Mouse (Mus musculus): ENCODE measurements around the gene Uqcc1.

Uqcc1 gene

DNA sequence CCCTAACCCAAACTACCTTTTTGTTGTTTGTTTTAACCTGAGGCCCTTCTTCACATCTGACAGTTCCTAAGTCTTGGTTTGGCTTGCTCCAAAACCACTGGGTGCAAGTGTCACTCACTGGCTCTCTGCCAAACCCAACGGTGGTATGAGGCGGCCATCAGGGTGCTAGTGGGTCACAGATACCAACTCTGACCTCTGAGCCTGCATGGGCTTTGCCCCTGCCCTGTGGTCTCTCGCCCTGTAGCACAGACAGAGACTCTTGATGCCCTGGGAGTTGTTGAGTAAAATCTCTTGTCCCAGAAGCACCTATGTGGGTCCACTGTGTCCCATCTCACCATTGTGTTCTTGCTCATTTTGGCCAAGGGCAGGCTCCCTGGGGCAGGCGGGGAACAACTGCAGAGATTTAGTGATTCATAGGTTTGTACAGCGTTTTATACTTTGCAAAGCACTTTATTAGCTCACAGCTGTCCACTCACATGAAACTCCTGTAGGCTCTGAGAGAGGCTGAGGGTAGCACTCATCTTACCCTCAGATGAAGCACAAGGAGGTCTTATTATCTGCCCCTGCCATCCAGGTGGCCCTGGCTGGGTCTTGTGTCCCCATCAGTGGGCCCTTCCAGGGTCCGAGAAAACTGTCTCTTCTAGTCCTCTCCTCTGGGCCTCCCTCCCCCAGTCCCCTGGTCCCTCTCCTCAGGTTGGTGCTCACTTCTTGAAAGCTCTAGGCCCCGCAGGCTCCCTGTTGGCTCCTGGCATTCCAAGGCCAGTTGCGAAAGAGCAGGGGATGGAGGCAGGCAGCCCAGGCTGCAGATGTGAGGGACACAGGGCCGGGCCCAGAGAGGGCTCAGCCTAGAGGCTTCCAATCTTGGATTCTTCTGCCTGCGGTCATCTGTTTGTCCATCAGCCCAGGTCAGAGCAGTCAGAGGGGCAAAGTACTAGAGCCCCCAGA lies 112.5 kb downstream of the Uqcc1 start:
- DNase-seq (ENCODE audit: low read depth, low spot score): no peak

DNA sequence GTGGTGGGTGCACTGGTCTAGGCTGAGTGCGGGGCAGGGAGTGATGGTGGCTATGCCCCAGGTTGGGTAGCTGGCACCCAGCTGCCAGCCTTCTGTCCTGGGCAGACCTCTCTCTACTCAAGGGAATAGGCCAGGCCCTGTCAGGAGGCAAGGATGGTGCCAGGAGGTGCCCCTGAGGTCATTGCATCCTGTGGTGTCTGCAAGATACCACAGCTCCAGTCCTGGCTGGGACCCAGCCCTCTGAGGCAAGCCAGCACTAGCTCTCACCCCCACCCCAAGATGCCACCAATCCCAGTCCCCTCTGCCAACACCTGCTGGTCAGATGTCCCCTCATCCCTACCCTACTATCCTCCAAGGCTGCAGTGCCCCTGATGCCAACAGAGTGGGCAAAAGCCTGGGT lies 113.9 kb downstream of the Uqcc1 start:
- DNase-seq (ENCODE audit: low read depth, low spot score): no peak

DNA sequence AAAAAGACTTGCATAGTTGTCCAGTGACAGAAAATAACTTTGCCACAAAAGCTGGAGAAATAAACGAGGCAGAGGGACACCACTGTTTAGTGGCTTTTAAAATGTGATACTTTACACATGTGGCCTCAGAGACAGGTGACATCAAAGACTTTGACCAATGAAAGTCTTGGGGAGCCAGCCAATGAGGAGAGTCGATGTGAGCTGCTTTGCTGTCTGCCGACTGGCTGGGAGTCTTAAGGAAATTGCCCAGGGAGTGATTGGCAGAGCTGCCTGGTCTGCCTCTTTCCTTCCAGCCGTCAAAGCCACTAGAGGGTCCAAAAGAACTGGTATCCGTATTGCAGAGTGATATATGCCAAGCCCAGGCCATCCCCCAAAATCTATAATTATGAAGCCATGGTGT lies 115.3 kb downstream of the Uqcc1 start:
- no peak for DNase-seq (ENCODE audit: low read depth, low spot score)

DNA sequence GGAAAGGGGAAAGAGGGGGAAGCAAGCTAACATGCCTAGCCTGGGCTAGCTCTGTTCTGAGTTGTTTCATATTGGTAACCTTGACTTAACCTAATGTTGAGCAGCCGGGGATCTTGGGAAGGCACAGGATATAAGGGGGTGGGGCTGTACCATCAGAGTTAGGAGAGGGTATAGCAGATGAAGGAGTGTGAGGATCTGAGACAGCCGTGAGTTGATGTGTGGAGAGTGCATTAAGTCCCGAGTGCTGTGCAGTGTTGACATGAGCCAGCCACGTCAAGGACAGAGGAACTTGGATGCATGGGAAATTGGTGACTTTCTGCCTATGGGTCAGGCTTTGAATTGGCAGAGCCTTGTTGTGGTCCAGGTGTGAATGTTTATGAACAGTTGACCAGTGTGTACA lies 117.5 kb downstream of the Uqcc1 start:
- DNase-seq (ENCODE audit: low read depth, low spot score): no peak

DNA sequence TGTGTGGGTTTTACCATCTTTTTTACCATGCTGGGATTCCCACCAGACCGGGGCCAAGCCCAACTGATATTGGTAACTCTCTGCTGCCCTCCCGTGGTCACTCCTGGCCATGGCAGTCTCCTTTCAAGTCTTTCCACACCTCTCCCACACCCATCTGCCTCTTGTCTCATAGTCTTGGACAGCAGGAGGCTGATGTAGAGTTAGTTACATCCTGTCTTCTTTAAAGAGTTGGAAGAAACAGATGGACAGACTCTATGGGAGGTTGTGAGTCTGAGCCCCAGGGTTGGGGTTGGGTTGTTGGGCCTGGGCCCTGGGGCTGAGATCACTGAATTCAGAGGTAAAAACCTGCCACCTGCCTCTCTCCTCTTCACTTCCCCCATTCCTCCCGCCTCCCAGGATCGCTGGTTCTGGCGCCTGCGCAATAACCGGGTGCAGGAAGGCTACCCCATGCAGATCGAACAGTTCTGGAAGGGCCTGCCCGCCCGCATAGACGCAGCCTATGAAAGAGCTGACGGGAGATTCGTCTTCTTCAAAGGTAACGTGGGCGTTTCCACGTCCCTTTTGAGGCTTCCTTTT lies 118.2 kb downstream of the Uqcc1 start:
- peak; percentile 94 for DNase-seq (ENCODE audit: low read depth, low spot score)

DNA sequence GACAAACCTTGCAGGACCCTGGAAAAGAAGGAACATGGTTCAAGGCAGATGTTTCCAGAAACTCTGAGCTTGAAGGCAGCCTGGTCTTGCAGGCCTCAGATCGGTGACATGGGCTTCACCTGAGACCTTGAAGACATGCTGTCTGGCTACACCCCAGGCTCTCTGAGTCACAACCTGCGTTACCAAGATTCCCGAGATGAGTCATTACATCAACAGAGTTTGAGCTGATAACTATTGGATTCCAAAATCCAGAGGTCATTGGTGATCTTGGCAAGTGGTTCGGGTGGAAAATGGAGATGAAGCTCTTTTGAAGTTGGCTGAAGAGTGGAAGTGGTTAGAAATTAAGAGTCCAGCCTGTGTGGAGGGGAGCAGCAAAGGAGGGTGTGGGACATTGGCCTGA lies 120.5 kb downstream of the Uqcc1 start:
- DNase-seq (ENCODE audit: low read depth, low spot score): no peak

DNA sequence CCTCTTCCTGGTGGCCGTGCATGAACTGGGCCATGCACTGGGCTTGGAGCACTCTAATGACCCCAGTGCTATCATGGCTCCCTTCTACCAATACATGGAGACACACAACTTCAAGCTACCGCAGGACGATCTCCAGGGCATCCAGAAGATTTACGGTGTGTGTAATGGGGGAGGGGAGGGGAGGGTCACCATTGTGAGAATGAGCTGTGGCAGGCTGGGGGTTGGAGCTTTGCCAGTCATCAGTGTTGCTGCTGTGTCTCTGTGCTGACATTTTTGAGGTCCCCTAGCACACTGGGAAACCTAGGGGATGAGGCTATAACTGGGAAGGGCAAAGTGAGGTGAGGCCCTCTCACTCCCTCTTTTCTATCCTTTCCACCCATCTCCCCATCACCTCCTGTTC lies 122.7 kb downstream of the Uqcc1 start:
- DNase-seq (ENCODE audit: low read depth, low spot score): no peak

DNA sequence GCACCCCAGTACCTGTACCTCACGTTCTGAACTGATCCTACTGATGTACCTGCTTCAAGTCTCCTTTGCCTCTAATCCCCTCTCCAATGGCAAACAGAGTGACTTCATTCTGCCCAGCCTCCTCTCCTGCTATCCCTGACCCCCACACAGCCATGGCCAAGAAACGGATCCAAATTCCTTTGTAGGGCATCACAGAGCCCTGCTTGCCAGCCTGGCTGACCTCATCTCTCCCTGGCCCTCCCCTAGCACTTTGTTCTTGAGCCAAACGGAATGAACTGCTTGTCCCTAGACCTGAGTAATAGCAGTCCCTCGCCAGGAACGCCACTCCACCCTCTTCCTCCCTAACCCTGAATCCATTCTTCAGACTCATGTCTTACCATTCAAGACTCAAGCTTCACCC lies 123.6 kb downstream of the Uqcc1 start:
- DNase-seq (ENCODE audit: low read depth, low spot score): no peak

DNA sequence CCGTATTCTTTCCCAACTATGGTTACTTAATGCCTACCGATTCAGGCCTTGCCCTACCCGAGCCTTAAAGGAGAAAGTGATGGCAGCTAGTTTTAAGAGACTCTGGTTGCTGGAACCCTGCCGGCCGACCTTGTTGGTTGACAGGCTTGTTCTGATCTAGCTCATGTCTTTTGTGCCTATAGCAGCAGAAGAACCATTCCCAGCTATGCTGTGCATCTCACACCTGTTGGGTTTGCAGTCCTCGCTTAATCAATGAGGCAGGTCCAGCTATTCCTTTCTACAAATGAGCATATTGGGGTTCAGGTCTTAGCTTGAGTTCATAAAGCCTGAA lies 124.2 kb downstream of the Uqcc1 start:
- DNase-seq (ENCODE audit: low read depth, low spot score): no peak

DNA sequence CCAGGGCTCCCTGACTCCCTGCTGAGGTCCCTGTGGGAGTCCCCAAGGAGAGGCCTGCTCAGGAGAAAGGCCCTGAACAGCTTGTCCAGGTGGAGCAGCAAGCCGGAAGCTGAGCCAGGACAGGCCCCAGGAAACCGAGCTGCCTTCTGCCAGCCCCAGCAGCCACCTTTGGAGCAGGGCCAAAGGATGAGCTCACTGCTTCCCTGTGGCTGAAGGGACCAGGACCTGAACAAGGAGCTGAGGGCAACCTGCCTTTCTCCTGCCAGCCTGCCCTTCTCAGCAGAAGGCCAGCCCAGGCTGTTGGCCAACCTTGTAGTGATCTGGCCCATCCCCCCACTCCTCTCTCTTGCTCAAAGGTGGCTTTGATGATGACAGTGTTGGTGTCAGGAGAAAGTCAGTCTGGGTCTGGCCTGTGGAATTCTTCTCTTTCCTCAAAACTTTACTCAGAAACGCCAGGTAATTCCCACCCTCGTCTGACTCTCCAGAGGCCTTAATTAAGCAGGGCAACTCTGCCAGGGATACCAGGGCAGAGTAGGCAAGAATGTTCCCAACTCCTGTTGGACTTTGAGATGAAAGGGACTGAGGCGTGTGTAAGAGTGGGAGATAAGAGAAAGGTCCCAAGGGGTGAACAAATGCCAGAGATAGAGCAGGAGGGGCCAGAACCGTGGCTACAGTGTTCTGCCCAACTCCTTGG lies 124.7 kb downstream of the Uqcc1 start:
- no peak for DNase-seq (ENCODE audit: low read depth, low spot score)

DNA sequence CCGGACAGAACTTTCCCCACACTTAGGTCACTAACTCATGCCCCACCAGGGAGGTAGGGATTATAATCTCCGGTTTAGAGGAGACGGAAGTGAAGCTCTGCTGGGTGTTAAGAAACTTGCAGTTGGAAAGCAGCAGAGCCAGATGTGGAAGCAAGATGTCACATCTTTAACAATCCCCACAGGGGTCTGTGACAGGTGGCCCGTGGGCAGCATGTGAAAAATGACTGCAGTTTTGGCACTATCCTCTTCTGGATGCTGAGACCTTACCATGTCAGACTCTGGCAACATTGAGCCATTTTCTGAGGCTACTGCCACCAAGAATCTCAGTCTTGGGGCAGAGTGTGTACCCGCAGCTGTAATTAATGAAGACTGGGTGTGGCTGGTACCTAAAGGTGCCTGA lies 126.1 kb downstream of the Uqcc1 start:
- DNase-seq (ENCODE audit: low read depth, low spot score): no peak

DNA sequence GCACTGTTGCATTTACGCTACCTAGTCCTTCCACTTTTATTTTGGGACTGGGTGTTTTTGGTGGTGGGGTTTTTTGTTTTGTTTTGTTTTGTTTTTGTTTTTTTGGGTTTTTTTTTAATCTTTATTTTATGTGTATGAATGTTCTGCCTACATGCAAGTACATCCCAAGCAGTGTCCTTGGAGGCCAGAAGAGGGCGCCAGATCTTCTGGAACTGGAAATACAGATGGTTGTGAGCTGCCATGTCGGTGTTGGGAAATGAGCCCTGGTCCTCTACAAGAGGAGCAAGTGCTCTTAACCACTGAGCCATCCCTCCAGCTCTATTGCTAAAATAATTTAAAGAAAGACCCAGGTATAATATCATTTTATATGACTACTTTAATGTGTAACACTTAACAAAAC lies 127.3 kb downstream of the Uqcc1 start:
- peak; percentile 80 for DNase-seq (ENCODE audit: low read depth, low spot score)

DNA sequence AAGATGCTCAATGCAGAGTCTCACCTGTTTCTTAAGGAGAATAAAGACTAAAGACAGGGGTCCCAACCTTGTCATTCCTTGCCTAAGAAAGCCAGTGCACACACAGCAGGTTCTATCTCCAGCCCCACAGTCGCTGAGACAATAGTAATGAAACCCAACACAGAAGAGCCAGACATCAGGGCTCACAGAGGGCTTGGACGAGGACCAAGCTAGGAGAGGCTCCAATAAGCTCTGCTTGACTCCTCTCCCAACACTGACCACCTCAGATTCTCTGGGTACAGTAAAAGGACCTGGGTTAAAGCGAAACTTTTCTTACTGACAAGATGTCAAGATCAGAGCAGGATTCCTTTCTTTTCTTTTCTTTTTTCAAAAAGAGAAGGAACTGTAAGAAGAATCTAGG lies 131.5 kb downstream of the Uqcc1 start:
- no peak for DNase-seq (ENCODE audit: low read depth, low spot score)
